Mouse (Mus musculus) right cerebral cortex, postnatal 25 days (tissue): ENCODE results near the gene Cmtm7.

Source experiments
- DNase-seq: peaks from one replicate; pipeline ENCODE4 v3.0.0; 2022

Gene Cmtm7

GRCm38 (mm10) chr9:114781526-114782212, at the start of gene Cmtm7:
Gene Cmtm7 (minus strand): TSS chr9:114781856.
- peak; percentile 42 for DNase-seq

GRCm38 (mm10) chr9:114830351-114830750, 48.7 kb upstream of the Cmtm7 start:
- DNase-seq, result no peak

- no peak for DNase-seq
These were observed 48.0 kb upstream of the Cmtm7 start for GRCm38 (mm10) chr9:114829669-114830068.

- DNase-seq, result no peak
These were observed 46.7 kb upstream of the Cmtm7 start for GRCm38 (mm10) chr9:114828377-114828776.

- DNase-seq, result no peak
These were observed 45.7 kb upstream of the Cmtm7 start for GRCm38 (mm10) chr9:114827242-114827852.

GRCm38 (mm10) chr9:114824166-114824565, 42.5 kb upstream of the Cmtm7 start:
- no peak for DNase-seq

- no peak for DNase-seq
These were observed 40.1 kb upstream of the Cmtm7 start for GRCm38 (mm10) chr9:114821548-114822289.

- DNase-seq, result no peak
These were observed 37.3 kb upstream of the Cmtm7 start for GRCm38 (mm10) chr9:114818918-114819317.

- no peak for DNase-seq
These were observed 35.4 kb upstream of the Cmtm7 start for GRCm38 (mm10) chr9:114817012-114817411.

GRCm38 (mm10) chr9:114816121-114816520, 34.5 kb upstream of the Cmtm7 start:
- no peak for DNase-seq

- no peak for DNase-seq
These were observed 33.7 kb upstream of the Cmtm7 start for GRCm38 (mm10) chr9:114815315-114815714.

- DNase-seq, result no peak
These were observed 30.3 kb upstream of the Cmtm7 start for GRCm38 (mm10) chr9:114812001-114812400.

GRCm38 (mm10) chr9:114810837-114811236, 29.2 kb upstream of the Cmtm7 start:
- no peak for DNase-seq

- DNase-seq, result no peak
These were observed 27.0 kb upstream of the Cmtm7 start for GRCm38 (mm10) chr9:114808671-114809070.

GRCm38 (mm10) chr9:114807261-114807660, 25.6 kb upstream of the Cmtm7 start:
- DNase-seq, result no peak

- DNase-seq, result peak; percentile 17
These were observed 23.6 kb upstream of the Cmtm7 start for GRCm38 (mm10) chr9:114805151-114805671.

- DNase-seq, result no peak
These were observed 20.5 kb upstream of the Cmtm7 start for GRCm38 (mm10) chr9:114802191-114802590.

- no peak for DNase-seq
These were observed 19.6 kb upstream of the Cmtm7 start for GRCm38 (mm10) chr9:114801301-114801700.

GRCm38 (mm10) chr9:114799498-114800107, 17.9 kb upstream of the Cmtm7 start:
- no peak for DNase-seq

- DNase-seq, result no peak
These were observed 17.2 kb upstream of the Cmtm7 start for GRCm38 (mm10) chr9:114798845-114799244.

GRCm38 (mm10) chr9:114797329-114798004, 15.8 kb upstream of the Cmtm7 start:
- DNase-seq, result peak; percentile 84

- no peak for DNase-seq
These were observed 14.9 kb upstream of the Cmtm7 start for GRCm38 (mm10) chr9:114796473-114797050.
